Mouse (Mus musculus) skeletal muscle tissue, adult 2 months (tissue): ENCODE data around the gene Pdia6.

Source experiments
- DNase-seq: peaks from one replicate; pipeline ENCODE4 v3.0.0-alpha.2; 2012; ENCODE audit warnings: low read depth, low spot score

Pdia6 gene

GRCm38 (mm10) chr12:17265971-17266672, at the start of gene Pdia6:
Gene Pdia6, plus strand, starts transcription at chr12:17266545.
- peak; percentile 92 for DNase-seq

DNA sequence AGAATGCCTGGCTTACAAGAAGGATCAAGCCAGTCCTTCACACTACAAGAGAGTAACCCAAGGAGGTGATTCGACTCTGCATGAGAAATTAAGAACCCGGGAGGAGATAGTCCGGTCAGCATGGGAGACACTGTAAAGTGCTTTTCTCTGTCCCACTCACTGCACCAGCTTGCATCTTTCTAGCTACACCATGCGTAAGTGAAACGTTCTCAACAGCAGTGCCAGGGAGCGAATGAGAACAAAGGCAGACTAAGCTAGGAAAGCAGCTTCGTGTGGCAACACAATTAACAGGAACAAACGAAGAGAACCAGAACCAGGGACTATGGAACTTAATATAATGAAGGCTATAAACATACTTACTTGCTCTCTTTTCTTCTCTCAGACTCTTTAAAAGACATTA, 48.0 kb upstream of the Pdia6 start:
- DNase-seq, result no peak

GRCm38 (mm10) chr12:17219107-17219506, 47.2 kb upstream of the Pdia6 start:
- DNase-seq, result no peak

DNA sequence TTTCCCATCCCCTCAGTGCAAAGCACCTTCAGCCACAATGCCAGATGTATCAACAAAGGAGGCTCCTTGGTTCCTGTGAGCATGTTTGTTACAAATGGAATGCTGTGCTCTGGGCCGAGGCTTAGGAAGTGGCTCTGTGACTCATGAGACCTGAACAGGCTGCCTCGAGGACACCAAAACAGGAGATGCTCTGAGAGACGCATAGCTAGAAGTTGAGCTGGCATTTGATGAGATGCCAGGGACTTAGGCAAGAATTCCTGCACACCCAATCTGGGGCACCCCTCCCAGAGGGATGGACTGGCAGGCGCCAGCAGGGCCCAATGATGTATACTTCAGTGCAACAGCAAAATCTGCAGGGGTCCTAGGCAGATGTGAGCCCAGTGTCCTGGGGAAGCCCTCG, 45.7 kb upstream of the Pdia6 start:
- peak; percentile 62 for DNase-seq

- no peak for DNase-seq
Measured at GRCm38 (mm10) chr12:17221891-17222428, 44.4 kb upstream of the Pdia6 start.

- DNase-seq, result no peak
Measured at GRCm38 (mm10) chr12:17223050-17223449, 43.3 kb upstream of the Pdia6 start.

DNA sequence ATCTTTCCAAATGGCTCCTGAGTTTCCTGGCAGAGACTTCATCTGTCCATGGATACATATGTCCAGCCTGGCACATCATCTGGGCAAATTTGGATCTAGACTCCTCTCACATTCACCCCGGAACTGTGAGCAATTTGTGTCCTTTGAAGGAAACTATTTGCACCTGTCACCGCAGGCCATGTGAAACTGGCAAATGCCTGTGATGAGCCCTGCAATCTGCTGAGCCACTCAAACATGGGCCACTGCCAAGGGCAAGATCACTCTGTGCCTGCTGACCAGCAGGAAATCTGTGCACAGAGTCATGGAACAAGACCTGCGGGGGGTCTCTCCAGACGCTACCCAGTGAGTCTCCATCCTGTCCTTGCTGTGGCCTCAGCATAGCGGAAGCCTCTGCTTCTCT, 41.3 kb upstream of the Pdia6 start:
- DNase-seq, result peak; percentile 89

DNA sequence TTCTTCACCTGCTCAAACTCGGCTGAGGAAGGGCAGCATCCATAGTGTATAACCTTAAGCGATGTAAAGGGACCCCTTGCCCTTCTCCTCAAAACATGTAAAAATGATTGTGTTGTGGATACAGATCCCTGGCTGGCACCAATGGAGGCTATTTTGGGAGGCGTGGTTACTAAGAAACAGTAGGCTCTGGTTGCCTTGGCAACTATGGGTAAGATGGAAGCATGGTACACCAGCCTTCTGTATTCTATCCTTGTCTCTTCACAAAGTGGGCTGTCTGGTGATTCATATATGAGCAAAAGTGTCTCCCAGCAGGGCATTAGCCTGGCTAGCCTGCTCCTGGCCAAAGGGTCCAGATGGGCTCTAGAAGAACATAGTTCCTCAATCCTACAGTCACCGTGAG, 38.4 kb upstream of the Pdia6 start:
- DNase-seq, result no peak

DNA sequence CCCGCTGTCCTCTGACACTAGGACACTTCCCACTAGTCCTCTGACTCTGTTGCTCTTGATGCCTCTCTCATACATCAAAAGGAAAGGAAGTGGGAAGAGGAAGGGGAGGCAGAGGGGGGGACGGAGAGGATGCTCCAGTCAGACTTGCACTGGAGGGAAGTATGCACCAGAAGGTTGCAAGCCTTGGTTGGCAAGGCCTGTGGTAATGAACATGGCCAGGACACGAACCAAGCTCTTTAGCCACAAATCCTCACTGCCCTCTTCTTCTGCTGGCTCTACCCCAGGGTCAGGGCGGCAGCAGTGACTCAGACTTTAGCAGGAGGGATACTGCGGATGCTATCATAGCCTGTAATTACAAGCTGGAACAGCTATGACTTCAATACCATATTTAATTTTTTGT, 35.8 kb upstream of the Pdia6 start:
- DNase-seq, result no peak

DNA sequence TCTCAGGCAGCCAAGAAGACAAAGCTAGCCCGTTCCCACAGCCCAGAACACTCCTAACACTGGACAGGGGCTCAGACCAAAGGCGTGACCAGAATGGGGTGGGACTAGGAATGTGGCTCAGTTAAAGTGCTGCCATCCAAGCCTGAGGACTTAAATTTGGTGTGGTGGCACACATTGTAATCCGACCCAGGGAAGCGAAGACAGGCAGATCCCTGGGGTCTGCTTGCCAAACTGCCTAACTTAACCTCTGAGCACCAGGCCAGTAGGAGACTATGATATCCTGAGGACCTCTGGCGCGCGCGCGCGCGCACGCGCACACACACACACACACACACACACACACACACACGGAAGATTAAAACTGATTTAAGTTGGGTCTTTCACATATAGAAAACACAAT, 34.8 kb upstream of the Pdia6 start:
- peak; percentile 72 for DNase-seq

- no peak for DNase-seq
Measured at GRCm38 (mm10) chr12:17235535-17236313, 30.6 kb upstream of the Pdia6 start.

DNA sequence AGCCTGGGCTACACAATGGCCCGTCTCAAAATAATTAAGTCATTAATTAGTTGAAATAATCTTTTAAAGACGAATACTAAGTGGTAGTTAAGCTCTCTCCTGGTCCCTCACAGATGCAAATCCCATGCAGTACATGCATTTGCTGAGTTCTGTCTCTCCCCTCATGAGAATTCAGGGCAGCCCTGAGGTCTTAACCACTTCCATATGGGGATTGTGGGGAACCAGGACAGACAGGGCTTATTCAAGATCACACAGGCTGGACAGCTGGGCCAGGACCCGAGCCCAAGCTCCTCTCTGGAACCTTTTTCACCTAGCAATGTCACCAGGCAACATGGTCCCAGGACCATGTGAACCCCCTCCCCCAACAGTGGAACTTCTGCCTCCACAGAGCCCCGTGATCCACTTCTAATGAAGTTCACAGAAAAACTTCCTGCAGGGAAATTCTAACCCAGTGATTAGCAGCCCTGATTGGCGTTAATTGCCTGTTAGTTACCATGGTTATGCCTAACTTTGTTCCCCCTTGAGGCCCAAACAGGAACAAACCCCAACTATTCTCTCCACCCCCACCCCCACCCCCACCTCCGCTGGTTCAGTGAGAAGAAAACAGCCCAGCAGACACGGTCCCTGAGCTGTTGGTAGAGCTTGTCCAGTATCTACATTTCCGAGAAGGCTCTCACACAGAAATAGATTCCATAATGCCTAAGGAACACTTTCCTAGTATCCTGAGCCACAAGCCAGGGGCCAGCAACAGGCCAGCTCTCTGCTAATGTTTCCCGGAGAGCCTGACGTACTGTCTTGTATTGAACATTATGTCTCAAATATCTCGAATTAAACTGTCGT, 27.5 kb upstream of the Pdia6 start:
- DNase-seq, result peak; percentile 62

DNA sequence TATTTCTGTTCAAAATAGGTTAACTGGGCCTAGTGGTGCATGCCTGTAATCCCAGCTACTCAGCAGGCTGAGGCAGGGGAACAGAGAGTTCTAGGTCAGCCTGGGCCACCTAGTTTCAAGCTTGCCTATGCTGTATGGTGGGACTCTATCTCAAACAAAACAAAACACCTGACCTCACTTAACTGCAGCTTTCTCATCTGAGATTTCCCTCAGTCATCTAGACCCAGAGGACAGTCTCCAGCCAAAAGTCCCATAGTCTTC, 27.0 kb upstream of the Pdia6 start:
- DNase-seq, result no peak

- DNase-seq, result peak; percentile 62
Measured at GRCm38 (mm10) chr12:17241016-17241415, 25.3 kb upstream of the Pdia6 start.

- DNase-seq, result no peak
Measured at GRCm38 (mm10) chr12:17241614-17242013, 24.7 kb upstream of the Pdia6 start.

DNA sequence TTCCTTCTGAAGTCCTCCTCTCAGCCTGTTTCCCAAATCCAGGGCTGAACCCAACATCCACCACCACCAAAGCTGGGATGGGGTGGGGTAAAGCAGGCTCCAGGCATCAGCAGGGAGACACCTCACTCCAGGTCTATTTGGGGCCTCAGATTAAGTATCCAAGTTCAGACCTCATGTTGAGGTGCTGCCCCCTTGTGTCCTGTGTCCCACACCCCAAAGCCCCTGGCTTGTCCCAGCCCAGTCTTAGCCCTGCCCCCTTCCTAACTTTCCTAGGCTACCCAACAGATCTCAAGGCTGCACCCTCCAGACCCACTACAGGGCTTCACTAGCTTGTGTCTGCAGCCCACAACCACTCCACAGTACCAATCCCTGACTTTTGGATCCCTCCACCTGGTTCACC, 24.3 kb upstream of the Pdia6 start:
- peak; percentile 45 for DNase-seq

DNA sequence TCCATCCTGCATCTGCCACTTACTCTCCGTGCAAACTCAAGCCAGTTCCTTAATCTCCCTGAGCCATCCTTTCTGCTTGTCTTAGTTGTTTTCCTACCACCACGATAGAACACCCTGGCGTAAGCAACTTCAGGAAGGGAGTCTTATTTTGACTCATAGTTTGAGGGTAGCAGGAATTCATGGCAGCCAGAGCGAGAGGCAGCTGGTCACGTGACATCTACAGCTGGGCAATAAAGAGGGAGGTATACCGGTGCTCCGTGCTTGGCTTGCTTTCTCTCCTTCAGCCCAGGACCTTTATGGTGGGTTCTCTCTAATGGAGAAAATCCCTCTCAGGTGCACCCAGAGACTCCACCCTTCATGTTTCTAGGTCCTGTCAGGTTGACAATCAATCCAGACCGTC, 15.4 kb upstream of the Pdia6 start:
- DNase-seq, result no peak

DNA sequence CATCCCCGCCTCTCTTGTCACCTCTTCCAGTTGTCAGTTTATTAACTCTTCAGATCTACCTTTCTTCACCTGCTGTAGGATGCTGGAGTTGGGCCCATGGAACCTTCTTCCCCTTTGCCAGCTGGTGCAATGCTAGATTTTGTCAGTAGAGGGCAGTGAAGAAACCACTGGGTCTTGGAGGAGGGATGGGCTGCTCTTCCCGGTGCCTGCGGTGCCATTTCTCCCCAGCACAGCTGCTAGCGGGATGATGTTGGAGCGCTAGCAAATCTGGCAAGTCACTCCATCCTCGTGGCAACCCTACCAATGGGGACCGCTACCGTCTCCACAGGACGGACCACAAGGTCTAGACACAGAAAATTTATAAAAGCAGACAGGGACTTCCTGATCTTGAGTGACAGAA, 13.3 kb upstream of the Pdia6 start:
- DNase-seq, result peak; percentile 53

- no peak for DNase-seq
Measured at GRCm38 (mm10) chr12:17255602-17256001, 10.7 kb upstream of the Pdia6 start.

GRCm38 (mm10) chr12:17256905-17257304, 9.4 kb upstream of the Pdia6 start:
- peak; percentile 33 for DNase-seq

DNA sequence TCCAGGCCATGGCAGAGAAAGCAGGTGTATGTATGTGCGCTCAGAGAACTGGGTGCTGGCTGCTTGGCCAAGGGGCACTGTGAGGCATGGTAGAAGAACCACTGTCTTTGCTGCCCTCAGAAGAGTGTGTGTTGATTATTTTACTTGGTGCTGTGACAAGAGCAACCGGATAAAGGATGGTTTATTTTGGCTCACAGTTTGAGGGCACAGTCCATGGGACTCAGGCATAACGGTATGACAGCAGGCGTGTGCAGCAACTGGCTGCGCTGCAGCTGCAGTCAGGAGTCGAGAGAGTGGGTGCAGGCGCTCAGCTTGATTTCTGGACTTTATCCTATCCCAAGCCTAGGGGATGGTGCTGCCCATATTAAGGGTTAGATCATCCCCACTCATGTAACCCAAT, 7.9 kb upstream of the Pdia6 start:
- DNase-seq, result no peak

GRCm38 (mm10) chr12:17261005-17261404, 5.3 kb upstream of the Pdia6 start:
- DNase-seq, result no peak
